Mouse (Mus musculus) CH12.LX (cell line): ENCODE results near the gene Smyd4.
A peak's percentile ranks its signal among the peaks of the same experiment; 100 is the strongest.

Source experiments
- BHLHE40 ChIP-seq: IDR thresholded peaks from 2 replicates; pipeline ENCODE4 v1.6.1; 2011; ENCODE audit warnings: mild to moderate bottlenecking, low read depth, low read length, improper control_type of control experiment
- CHD2 ChIP-seq: IDR thresholded peaks from 2 replicates; pipeline ENCODE4 v1.6.1; 2011; ENCODE audit warnings: low read length, improper control_type of control experiment
- CTCF ChIP-seq, 2 experiments: IDR thresholded peaks in 1 of 2; conservative IDR thresholded peaks in 1 of 2; 2 replicates each; pipeline ENCODE4 v1.5.1; 2011 to 2012; ENCODE audit warnings: low read depth in 2 of 2, low read length in 2 of 2, improper control_type of control experiment in 1 of 2, inconsistent platforms in 1 of 2, mild to moderate bottlenecking in 1 of 2, moderate library complexity in 1 of 2
- EP300 ChIP-seq: IDR thresholded peaks from 2 replicates; pipeline ENCODE4 v1.6.1; 2011; ENCODE audit warnings: low read length, improper control_type of control experiment
- GABPA ChIP-seq: IDR thresholded peaks from 2 replicates; pipeline ENCODE4 v1.6.1; 2012; ENCODE audit warnings: low read depth, low read length, improper control_type of control experiment, inconsistent platforms; ENCODE audit not compliant: insufficient replicate concordance
- HCFC1 ChIP-seq: IDR thresholded peaks from 2 replicates; pipeline ENCODE4 v1.6.1; 2012; ENCODE audit warnings: low read depth, mild to moderate bottlenecking, inconsistent platforms, low read length, improper control_type of control experiment
- NRF1 ChIP-seq: IDR thresholded peaks from 2 replicates; pipeline ENCODE4 v1.6.1; 2014; ENCODE audit warnings: low read depth, mild to moderate bottlenecking, inconsistent platforms, low read length, improper control_type of control experiment, moderate library complexity
- POLR2A ChIP-seq: IDR thresholded peaks from 2 replicates; pipeline ENCODE4 v1.6.1; 2011; ENCODE audit warnings: low read depth, mild to moderate bottlenecking, improper control_type of control experiment, low read length
- TCF12 ChIP-seq: IDR thresholded peaks from 2 replicates; pipeline ENCODE4 v1.6.1; 2014; ENCODE audit warnings: low read depth, mild to moderate bottlenecking, inconsistent platforms, low read length, improper control_type of control experiment
- ZC3H11A ChIP-seq: IDR thresholded peaks from 2 replicates; pipeline ENCODE4 v1.6.1; 2012; ENCODE audit warnings: low read depth, mild to moderate bottlenecking, inconsistent platforms, low read length, improper control_type of control experiment
- ZMIZ1 ChIP-seq: IDR thresholded peaks from 2 replicates; pipeline ENCODE4 v1.6.1; 2012; ENCODE audit warnings: low read depth, mild to moderate bottlenecking, inconsistent platforms, low read length, improper control_type of control experiment
- ZNF384 ChIP-seq: IDR thresholded peaks from 2 replicates; pipeline ENCODE4 v1.6.1; 2012; ENCODE audit warnings: low read depth, low read length, improper control_type of control experiment, inconsistent platforms

DNA sequence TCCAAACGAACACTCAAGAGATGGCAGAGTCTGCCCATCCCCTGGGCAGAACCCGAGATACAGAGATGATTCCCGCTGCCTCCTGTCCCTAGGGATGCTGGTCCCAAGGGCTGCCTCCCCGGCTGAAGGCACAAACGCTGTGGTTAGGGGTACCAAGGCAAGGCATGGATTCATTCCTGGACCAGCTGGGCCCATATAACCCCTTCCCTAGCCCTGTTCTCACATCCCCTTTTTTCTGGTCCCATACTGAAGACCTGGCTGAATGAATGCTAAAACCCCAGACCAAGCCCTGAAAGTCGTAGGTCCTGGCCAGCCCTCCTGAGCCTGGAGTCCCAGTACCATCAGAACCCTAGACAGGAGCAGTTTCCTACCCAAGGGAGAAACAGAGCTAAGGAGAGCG, 92.8 kb downstream of the Smyd4 start:
- TF ChIP-seq POLR2A: no peak
- TF ChIP-seq NRF1: no peak
- TF ChIP-seq CTCF (conservative IDR thresholded peaks at IDR 0.05 in 1 of 2, IDR thresholded peaks at IDR 0.05 in 1 of 2; ENCODE audit: low read depth in 2 of 2, low read length in 2 of 2): no peak
- TF ChIP-seq CHD2: no peak
- peak; percentile 56 for TF ChIP-seq EP300
- TF ChIP-seq ZMIZ1: no peak
- no peak for TF ChIP-seq GABPA
- no peak for TF ChIP-seq TCF12
- TF ChIP-seq HCFC1: no peak
- TF ChIP-seq BHLHE40: no peak
- TF ChIP-seq ZC3H11A: no peak
- TF ChIP-seq ZNF384: no peak
